Mouse (Mus musculus) adrenal gland, postnatal 10 days (tissue): ENCODE measurements around the gene Gucy2f. TPM values are rescaled to one million over a fixed set of nuclear protein-coding genes. Genes with fewer than 3 reads are reported as not detected.

Experiments
- total RNA-seq, 2 experiments: library from RNA; stranded (reverse); gene quantifications; 2 replicates each; pipeline ENCODE4 v1.2.3; 2021

Gucy2f gene
- total RNA-seq, 2 experiments from 2014 or later, result not detected

Other genes with a start within 250 kb of the Gucy2f start
- gene Nxt2, start 29.8 kb upstream of the Gucy2f start, total RNA-seq, result 10 to 100 TPM; 13.1 to 15.5 TPM
- 1 to 10 TPM; 2.4 to 6.5 TPM for gene Kcne1l, start 109.4 kb upstream of the Gucy2f start, total RNA-seq
- gene Acsl4, start 193.6 kb upstream of the Gucy2f start, total RNA-seq, result 100 to 1,000 TPM in 1 of 2 experiments, 10 to 100 TPM in 1; 92.0 to 125 TPM